Mouse (Mus musculus): ENCODE results near the gene Pde9a.

The Pde9a gene

DNA sequence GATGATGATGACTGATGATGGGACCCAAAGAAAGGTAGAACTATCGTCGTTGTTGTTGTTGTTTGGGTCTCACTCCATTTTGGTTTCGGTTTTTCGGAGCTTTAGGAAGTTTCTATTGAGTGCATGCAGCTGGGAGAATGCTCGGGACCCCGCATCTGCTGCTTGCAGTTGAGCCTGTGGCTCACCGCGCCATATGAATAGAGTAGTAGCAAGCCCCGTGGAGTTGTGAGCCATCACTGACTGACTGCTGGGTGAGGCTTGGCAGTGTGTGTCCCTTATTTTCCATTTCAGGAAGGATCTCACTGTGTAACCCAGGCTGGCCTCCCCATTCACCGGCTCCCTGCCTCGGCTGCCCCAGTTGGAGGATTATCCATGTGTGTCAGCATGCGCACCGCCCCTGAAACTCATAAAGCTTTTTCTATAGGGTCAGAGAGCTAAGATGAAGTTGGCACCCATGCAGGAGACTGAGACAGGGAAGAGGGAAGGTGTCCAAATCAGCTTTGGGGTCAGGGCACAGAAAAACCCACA is 47.5 kb downstream of the Pde9a start:
- no peak for DNase-seq (ENCODE audit: low read depth)

DNA sequence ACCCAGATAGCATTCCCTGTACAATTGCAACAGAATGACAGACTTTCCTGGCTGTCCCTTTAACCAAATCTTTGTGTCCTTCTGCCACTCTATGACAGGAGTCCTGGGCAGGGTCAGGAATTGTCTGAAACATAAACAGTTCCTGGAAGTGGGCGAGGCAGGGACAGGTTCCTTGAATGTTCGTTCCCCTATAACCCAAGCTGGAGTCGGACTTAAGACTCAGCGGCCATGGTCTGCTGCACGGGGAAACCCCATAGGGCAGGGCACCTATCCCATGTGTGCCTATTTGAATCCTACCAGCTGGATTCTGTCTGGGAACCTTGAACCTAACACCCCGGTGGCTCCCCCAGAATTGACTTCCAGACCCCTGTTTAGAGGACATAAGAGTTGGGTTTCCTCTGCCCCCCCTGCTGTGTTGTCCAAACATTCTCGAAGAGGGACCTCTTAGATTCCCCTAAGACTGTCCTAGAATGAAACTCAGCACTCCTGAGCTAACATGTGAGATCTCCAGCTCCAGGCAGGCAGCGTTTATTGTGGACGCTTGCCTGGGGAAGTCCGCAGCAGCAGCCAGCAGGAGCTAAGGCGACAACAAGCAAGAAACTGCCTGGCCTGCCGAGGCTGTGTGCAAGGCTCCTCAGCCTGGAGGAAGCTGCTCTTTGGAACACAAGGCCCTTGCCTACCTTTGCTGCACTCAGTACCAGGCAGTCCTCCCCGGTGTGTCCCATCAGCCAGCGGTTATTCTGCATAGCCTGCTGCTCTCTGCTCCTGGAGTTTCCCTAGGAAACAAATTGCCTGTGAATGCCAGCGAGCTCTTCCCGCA is 48.2 kb downstream of the Pde9a start:
- DNase-seq (ENCODE audit: low read depth) = no peak

DNA sequence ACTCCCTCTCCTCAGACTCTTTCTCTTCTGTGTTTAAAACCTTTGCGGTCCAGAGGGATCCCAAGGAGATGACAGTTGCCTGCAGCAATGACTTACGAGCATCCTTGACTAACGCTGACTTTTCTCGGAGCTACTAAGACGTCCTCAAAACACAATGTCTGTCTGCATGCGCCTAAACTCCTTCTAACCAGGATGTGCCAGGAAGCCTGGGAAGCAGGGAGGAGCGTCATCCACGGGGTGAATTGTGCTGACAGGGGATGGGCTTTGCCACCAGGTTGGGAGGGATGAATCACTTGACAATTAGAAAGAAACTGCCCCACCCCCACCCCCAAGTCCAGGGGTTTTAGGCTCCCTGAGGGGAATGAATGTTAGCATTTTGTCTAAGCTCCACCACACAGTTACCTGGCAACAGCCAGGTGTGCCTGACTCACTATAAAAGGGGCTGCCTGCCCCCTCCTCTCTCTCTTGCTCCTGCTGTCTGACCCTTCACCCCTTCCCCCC is 48.9 kb downstream of the Pde9a start:
- DNase-seq (ENCODE audit: low read depth) = no peak

DNA sequence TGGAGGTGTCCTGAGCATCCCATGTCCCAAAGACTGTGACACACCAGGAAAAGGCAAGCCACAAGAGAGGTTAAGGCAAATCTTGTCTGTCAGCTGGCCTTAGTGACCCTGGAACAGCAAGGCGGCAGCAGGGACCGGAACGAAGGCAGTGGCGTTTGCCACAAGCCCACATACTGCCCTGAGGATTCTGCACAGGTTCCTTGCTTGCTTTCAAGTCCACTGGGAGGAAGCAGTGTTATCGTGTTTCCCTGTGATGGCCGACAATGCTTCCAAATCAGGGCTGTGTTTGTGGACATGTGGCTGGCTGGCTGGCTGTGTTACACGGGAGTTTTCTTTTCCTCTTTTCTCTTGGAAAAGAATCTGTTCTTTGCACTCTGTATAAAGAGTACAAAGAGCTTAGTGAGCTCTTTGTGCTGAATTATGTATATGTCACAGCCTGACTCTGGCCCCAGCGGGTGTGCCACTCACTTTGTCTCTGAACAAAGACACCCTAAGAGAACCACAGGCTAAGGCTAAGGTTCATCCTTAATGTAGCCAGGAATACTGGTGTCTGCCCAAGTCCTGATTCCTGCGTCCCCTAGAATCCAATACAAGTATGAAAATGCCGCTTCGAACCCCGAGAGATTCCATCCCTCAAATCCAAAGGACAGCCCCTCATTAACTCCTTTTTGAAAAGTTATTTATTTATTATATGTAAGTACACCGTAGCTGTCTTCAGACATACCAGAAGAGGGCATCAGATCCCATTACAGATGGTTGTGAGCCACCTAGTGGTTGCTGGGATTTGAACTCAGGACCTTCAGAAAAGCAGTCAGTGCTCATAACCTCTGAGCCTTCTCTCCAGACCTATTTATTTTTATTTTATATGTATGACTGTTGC is 50.2 kb downstream of the Pde9a start:
- no peak for DNase-seq (ENCODE audit: low read depth)

DNA sequence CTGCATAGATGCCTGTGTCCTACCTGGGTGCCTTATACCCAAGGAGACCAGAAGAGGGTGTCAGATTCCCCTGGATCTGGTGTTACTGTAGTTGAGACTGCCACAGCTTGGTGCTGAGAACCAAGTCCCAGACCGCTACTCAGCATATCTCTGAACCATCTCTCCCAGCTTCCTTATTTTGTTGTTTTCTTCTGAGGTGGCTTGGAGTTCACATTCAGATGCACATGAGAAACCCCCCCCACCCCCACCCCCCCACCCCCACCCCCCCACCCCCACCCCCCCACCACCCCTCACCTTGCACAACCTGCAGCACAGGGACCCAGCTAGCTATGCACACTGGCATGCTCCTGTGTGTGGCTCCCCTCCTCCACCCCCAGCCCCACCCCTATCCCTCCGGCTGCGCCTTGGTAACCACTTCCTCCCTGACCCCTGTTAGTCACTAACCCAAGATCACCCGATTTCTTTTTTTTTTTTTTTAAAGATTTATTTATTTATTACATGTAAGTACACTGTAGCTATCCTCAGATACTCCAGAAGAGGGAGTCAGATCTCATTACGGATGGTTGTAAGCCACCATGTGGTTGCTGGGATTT is 50.9 kb downstream of the Pde9a start:
- peak; percentile 53 for DNase-seq (ENCODE audit: low read depth)

DNA sequence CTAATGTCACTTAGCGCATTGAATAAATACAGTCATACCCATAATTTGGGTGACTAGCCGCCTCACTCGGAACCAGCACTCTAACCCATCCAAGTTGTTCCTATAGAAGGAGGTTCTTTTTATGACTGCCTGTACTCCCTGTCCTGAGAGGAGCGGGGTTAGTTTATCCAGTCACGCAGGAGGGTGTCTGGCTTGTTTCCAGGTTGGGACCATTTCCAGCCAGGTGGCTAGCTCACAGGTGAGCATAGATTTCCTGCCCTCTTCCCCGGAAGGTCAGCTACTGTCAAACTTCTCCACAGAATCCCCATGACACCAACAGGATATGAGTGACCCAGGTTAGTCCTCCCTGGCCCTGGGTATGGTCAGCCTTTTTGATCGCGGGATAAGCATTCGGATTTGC is 51.5 kb downstream of the Pde9a start:
- DNase-seq (ENCODE audit: low read depth) = no peak

DNA sequence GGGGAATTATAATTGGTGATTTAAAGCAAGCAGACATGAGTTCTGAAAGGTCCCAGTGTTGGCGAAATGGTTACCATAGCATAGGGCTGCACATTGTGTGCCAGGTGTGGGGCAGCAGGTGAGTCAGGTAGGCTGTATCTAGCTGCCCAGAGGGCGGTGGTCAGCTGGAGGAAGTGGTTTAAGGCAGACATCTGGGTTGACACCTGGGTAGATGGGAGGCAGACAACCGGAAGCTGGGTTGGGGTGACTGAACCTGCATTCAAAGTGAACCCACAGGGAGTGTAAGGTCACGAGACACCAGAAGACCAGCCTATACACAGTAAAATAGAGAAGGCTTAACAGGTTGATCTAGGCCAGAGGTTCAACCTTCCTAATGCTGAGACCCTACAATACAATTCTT is 54.0 kb downstream of the Pde9a start:
- DNase-seq (ENCODE audit: low read depth) = peak; percentile 53

DNA sequence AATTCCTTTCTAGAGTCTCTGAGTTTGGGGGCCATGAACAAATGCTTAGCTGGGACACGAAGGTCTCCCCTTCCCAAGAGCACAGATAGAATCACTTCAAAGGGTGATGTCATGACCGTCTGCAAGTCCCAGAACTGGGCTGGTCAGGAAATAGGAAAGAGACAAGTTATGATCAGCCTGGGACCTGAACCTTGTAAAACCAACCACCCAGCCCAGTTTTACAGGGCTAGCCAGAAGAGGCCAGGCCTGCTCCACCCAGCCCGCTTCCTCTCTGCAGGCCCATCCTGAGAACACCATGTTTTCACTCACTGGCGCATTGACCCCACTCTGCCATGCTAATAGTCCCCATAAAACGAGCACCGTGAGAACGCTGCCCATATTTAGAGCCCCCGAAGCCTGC is 56.5 kb downstream of the Pde9a start:
- no peak for DNase-seq (ENCODE audit: low read depth)

DNA sequence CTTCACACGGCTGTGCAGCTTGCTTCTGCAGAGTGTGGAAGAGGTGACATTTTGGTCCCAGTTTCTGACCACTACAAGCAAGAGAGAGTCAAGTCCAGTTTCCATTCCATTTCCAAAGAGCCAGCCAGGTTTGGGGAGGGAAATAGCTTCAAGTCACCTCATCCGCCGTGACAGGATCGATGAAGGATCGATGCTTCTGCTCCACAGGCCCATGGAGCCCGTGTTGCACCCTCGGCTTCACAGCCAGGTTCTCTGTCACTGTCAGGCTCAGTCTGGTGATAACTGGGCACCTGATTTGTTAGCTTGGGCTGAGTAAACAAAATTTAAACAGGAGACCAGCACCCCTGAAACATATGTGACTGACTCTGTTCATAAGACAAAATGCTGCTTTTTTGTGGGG is 58.2 kb downstream of the Pde9a start:
- no peak for DNase-seq (ENCODE audit: low read depth)

DNA sequence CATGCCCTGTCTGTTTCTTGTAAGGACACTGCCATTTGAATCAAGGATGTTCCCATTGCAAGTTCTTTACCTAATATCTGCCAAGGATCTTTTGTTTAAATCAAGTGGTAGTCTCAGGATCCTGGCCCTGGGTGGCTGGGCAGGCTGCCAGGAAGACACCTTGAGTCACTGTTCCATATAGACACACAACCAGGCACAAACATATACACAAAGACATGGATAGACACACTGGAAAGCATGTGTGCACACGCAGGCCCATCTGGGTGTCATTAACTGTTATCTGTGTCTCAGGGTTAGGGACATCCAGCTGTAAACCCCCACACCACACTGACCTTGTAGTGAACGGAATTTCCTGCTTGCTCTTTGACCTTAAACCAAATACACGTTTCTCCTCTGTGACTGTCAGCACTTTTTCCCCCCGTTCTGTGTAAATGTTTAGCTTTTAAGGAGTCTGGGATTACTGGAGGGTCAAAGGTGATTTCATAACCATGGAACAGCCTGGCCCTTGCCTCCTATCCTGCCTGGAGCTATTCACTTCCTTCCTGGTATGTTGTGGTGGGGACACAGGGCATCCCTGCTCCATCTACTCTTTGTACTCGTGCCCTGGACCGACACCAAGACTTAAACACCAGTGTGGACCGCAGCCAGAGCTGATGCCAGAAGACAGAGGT is 59.2 kb downstream of the Pde9a start:
- DNase-seq (ENCODE audit: low read depth) = no peak

DNA sequence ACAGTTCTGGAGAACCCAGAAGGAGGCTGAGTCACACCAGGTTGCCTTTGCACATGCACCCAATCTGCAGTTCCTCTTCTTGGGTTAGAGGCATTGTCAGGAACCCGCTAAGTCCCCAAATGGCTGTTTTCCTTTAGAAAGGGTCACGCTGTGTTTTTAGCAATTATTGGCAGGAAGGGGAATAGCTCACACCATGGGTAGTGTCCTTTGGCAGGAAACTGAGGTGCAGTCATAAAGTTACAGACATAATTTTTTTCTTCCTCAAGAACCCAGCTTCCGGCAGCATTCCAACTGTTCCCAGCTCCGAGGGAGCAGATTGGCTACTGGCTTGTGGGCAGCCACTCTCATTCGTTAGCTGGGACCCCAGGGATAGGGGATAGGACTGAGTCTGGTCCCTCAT is 61.8 kb downstream of the Pde9a start:
- DNase-seq (ENCODE audit: low read depth) = no peak

DNA sequence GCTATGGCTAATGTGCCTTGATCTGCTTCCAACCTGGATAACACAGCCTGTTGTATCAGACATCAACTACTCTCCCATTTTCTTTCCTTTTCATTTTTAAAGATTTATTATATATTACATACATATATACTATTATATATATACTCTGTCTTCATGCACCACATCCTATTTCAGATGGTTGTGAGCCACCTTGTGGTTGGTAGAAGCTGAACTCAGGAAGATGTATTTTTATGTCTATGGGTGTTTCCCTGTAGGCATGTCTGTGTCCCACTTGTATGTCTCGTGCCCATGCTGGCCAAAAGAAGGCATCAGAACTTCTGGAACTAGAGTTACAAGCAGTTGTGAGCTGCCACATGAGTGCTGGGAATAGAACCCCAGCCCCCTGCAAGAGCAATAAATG is 62.5 kb downstream of the Pde9a start:
- DNase-seq (ENCODE audit: low read depth) = peak; percentile 44

DNA sequence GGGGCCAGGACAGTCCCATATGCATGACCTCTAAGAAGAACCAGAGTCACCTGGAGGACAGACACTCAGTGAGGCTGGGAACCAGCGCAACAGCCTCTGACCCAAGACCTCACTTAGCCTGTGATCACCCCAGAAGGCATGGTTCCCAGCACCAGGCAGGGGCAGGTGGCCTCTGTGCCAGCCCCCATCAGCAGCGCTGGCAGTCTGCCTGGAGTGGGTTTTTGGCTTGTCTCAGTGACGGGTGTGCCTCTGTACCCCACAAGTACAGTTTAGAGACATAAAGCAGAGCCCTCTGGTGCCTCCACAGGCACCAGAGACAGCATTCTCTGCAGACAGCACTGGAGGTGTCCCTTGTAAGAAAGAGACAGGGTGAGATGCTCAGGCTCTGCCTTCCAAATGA is 64.2 kb downstream of the Pde9a start:
- no peak for DNase-seq (ENCODE audit: low read depth)

DNA sequence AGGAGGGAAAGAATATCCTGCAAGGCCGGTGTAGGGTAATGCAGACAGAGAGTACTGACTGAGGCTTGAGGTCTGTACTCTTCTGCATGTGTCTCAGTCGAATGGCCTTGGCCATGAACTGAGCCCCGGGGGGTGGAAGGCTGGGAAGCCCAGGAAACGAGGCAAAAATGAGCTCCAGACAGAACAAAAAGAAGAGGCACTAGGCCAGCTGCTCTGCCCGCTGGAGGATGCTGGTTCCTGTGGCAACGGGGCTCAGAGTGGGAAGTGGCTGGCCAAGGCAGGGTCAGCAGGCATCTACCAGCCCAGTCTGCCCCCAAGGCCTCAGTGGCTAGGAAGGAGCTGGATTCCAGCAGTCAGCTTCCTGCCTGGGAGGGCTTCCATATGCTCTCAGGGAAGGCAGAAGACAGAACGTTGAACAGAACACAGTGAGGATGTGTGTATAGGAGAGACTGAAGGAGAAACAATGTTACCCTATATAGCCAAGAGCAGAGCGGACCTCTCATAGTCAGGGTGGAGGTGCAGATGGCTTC is 65.2 kb downstream of the Pde9a start:
- no peak for DNase-seq (ENCODE audit: low read depth)

DNA sequence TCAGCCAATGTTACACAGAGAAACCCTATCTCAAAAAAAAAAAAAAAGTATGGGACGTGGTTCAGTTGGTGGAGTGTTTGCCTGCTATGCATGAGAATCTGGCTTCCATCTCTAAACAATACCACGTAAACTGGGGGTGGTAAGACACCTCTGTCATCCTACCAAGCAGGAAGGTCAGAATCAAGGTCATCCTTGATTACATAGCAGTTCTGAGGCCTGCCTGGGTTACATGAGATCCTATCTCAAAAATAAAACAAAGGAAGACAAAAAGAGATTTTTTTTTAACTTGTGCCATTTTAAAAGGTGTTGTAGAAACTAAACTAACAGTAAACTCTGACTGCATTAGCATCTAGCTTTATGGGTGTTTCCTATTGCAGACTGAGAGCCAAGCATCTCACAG is 66.8 kb downstream of the Pde9a start:
- no peak for DNase-seq (ENCODE audit: low read depth)

DNA sequence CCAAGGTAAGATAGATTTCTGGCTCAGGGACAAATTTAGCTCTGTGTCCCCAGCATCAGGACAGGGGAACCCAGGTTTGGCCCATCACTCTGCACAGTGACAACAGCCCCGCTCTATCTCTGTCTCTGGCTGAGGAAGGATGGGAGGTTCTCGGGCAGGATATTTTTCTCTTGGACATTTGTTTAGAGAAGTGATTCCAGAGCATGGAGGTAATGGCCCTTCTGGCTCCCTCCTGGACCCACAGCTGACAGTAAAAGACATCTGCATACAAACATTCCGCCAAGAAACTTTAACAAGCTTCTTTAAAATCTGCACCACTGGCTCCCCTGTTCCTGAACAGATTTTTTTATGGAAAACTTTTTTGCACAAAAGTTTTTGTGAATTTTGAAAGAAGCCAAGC is 67.5 kb downstream of the Pde9a start:
- DNase-seq (ENCODE audit: low read depth) = no peak

DNA sequence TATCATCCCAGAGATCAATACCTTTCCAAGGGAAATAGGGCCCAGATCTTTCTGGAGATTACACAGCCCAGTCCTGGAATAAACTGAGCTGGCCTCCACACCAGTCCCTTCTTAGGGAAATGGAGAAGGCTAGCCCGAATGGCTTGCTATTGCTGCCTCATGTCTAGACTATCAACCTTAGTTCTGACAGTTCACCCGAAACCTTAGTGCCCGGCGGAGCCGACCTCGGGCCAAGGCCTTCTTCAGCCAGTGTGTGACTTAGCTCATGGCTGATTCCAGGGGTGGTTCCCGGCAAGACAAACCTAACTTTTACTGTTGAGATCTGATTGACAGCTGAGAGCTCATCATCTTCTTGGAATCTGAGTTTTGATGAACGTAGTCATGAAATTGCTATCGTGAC is 68.0 kb downstream of the Pde9a start:
- DNase-seq (ENCODE audit: low read depth) = no peak

DNA sequence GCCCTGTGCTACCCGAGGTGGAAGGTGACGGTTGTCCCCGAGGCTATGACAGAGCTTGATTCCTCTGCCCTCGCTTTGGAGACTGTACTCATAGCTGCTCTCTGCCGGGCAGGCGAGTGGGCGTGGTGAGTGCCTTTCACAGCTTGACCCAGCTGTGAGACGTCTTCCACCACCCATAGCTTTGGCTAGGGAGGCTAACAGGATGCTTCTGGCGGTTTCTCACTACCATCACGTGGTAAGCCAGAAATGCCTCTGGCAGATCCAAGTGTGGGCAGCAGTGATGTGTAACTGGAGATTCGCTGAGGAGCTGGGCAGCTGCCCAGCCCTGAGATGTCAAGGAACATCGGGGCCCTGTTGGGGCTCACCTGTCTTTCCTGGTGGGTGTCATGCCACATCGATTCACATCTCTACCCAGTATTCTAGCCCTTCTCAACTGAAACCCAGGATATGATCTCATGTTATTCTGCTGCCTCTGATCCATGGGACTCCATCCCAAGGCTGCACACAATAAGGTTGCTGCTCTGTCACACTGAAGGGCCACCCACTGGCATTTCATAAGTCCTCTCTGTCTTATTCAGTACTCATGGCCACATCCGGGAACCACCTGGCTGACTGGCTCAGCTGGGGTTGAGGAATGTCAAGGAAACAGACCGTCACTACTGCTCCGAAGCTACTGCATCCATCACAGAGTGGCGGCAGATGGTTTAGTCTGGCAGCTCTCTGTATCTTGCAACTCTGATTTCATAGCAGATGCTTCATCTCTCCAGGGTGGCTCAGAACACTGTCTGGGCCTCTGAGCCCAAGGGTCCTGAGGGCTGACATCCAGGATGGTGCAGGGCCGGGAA is 70.9 kb downstream of the Pde9a start:
- DNase-seq (ENCODE audit: low read depth) = no peak

DNA sequence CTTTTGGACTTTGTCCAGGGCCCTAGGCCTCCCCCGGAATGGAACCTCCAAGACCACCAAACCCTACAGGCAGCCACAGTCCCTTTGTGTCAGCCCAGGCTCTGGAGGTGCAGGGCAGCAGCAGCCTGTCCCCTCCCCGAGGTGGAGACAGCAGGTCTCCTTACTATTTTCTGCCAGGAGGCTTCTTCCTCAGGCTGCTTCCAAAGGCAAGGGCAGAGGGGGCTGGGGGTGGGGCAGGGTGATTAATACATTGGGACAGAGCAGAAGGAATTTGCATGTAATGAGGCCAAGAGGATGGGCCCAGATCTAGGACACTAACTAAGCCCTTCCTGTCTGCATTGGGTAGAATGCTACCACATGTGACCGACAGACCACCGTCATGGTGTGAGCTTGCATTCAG is 74.4 kb downstream of the Pde9a start:
- DNase-seq (ENCODE audit: low read depth) = no peak

DNA sequence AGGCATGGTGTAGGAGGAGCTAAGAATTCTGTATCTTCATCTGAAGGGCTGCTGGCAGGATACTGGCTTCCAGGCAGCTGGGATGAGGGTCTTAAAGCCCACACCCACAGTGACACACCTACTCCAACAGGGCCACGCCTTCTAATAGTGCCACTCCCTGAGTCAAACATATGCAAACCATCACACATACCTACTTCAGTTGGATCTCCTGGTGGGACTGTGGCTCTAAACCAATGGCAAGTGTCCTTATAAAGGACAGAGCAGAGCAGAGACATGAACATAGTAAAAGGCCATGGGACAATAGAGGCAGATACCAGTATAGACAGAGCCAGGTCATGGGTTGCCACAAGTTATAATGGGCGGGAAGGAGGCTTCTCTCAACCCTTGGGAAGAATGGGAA is 76.5 kb downstream of the Pde9a start:
- DNase-seq (ENCODE audit: low read depth) = no peak

DNA sequence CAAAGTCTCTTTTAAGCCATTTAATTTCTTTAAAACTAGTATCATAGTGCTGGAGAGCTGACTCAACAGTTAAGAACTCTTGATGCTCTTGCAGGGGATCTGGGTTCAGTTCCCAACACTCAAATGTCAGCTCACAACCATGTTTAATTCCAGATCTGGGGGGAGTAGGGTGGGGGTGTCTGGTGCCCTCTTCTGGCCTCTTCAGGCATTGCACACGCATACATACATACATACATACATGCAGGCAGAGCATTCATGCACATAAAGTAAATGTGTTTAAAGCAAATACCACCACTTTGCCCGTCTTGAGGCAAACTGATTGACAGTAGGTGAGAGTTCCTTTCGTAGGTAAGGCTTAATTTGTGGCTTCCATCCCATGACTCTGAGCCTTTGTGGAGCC is 80.8 kb downstream of the Pde9a start:
- peak; percentile 31 for DNase-seq (ENCODE audit: low read depth)

Measured in naive thymus-derived CD4-positive, alpha-beta T cell, adult 2 months (primary cell).